Mouse (Mus musculus) lung, postnatal 14 days (tissue): ENCODE data around the gene Ubap1l.

Experiments used
- DNase-seq: peaks from one replicate; pipeline ENCODE4 v3.0.0; 2021

The Ubap1l gene

GRCm38 (mm10) chr9:65374468-65375162 is 13.8 kb downstream of the Ubap1l start:
- no peak for DNase-seq

- no peak for DNase-seq
These were observed 14.5 kb downstream of the Ubap1l start for GRCm38 (mm10) chr9:65375163-65375934.

- DNase-seq: peak; percentile 24
These were observed 20.3 kb downstream of the Ubap1l start for GRCm38 (mm10) chr9:65381017-65381590.

GRCm38 (mm10) chr9:65382031-65382750 is 21.4 kb downstream of the Ubap1l start:
- DNase-seq: no peak

GRCm38 (mm10) chr9:65382751-65383097 is 21.9 kb downstream of the Ubap1l start:
- peak; percentile 26 for DNase-seq

- DNase-seq: peak; percentile 63
These were observed 23.4 kb downstream of the Ubap1l start for GRCm38 (mm10) chr9:65384276-65384675.

DNA sequence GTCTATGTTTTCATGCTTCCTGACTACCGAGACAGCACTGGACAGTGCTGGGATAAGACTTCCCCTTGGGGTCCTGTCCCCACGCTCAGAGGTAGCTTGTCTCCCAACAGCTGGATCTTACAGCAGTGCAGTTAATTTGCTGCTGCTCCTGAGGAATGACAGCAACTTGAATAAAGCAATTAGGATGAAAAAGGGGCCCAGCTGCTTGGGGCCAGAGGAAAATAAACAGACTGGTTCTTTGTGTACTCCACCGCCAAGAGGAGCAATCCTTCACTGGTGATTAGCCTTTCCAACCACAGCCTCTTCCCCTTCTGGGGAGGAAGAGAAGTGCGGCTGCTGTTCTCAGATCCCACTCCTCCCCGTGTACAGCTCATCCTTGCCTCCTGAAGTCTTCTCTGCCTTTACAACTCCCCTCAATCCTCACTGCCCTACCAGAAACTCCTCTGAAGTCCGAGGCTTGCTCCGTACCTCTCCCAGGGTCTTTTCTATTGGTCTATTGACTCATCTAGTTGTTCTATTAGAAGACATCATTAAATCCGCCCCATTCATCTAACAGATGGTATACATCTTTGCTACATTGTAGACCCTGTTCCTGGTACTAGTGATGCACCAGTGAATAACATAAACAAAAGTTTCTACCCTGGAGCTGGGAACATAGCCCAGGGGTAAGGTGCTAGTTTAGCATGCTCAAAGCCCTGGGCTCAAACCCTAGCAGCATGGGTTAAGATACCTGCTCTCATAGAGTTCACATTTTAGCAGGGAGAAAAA is 25.7 kb downstream of the Ubap1l start:
- DNase-seq: peak; percentile 60

DNA sequence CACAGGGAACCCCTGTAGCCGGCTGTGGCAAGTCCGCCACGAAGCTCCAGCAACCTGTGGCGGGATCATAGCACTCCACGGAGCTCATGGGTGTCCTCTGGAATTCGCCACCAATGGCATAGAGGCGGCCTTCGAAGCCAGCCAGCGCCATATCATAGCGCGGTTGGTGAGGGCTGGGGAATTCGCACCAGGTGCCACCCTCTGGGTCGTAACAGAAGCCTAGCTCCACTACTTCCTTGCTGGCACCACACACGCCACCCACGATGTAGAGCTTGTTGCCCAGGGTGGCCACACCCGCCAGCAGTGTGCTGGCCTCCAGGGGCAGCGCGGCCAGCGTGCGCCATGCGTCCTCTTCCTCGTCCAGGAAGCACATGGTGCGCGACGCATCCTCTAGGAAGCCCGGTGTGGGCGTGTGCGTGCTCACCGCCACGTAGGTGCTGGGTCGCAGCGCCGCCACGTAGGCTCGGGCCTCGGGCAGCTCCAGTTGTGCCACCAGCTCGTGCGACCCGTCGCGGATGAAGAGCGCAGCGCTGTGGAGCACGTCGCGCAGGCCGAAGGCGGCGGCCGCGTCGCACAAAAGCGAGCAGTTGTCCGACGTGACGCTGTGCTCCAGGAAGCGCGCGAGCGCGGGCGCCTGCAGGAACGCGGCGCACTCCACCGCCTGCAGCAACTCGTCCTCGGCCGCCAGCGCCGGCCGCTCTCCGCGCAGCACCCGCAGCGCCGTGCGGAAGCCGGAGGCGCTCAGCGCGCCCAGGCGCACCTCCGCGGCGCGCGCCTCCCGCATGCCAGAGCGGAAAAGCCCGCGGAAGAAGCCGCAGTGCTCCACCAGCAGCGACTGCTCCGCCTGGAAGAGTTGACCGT is 30.1 kb downstream of the Ubap1l start:
- DNase-seq: no peak

- no peak for DNase-seq
These were observed 30.7 kb downstream of the Ubap1l start, which contains the start of gene Kbtbd13 for GRCm38 (mm10) chr9:65391613-65391964. Gene Kbtbd13, minus strand, starts transcription at chr9:65391652.

- DNase-seq: peak; percentile 83
These were observed 32.0 kb downstream of the Ubap1l start for GRCm38 (mm10) chr9:65392638-65393364.

- DNase-seq: no peak
These were observed 32.8 kb downstream of the Ubap1l start for GRCm38 (mm10) chr9:65393606-65394005.

GRCm38 (mm10) chr9:65394360-65394759 is 33.5 kb downstream of the Ubap1l start:
- DNase-seq: no peak

- peak; percentile 85 for DNase-seq
These were observed 37.4 kb downstream of the Ubap1l start, which contains the start of gene Rasl12 for GRCm38 (mm10) chr9:65398279-65398678. Gene Rasl12, plus strand, starts transcription at chr9:65398506.

- no peak for DNase-seq
These were observed 39.1 kb downstream of the Ubap1l start for GRCm38 (mm10) chr9:65399934-65400333.

- peak; percentile 92 for DNase-seq
These were observed 43.7 kb downstream of the Ubap1l start for GRCm38 (mm10) chr9:65404331-65405183.

DNA sequence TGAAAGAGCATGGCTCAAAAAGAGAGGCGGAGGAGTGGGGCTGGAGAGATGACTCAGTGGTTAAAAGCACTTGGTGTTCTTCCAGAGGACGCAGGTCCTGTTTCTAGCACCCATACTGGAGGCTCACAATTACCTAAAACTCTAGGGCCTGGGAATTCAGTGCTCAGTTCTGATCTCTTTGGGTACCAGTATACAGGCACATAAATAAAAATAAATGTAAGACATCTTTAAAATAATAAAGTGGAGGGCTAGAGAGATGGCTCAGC is 44.3 kb downstream of the Ubap1l start:
- DNase-seq: no peak

- no peak for DNase-seq
These were observed 46.5 kb downstream of the Ubap1l start for GRCm38 (mm10) chr9:65407327-65407726.

DNA sequence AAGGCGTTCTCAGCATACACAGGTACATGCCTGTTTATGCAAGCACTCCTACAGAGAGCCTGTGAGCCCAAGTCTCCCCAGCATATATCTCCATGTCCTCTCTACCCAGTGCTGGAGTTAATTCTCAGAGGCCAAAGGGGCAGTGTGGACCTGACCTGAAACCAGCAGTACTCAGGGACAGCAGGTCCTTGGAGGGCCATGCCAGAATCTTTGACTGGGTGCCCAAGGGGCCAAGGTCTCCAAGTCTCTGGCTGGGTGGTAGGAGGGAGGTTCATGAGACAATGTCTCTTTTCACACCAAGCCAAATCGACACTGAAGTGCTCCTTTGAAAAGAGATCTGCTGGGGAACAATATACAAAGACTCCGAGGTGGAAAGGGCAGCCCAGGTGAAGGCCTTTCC is 47.0 kb downstream of the Ubap1l start:
- DNase-seq: no peak

- DNase-seq: peak; percentile 62
These were observed 48.0 kb downstream of the Ubap1l start for GRCm38 (mm10) chr9:65408871-65409295.

GRCm38 (mm10) chr9:65410378-65410777 is 49.5 kb downstream of the Ubap1l start:
- DNase-seq: no peak
